Mouse (Mus musculus): ENCODE data around the gene Brd3os.
A peak's percentile ranks its signal among the peaks of the same experiment; 100 is the strongest.

Gene Brd3os

GRCm38 (mm10) chr2:27421293-27422068 is 20.6 kb upstream of the Brd3os start:
- peak; percentile 71 for DNase-seq

GRCm38 (mm10) chr2:27423596-27423995 is 18.5 kb upstream of the Brd3os start:
- no peak for DNase-seq

GRCm38 (mm10) chr2:27425161-27425611 is 16.9 kb upstream of the Brd3os start:
- no peak for DNase-seq

GRCm38 (mm10) chr2:27425751-27426405 is 16.2 kb upstream of the Brd3os start:
- DNase-seq, result no peak

GRCm38 (mm10) chr2:27426406-27426854 is 15.7 kb upstream of the Brd3os start:
- no peak for DNase-seq

- peak; percentile 48 for DNase-seq
Observed at GRCm38 (mm10) chr2:27426855-27427457, 15.2 kb upstream of the Brd3os start, which contains the start of gene Vav2. Gene Vav2 (minus strand): TSS chr2:27427033.

- peak; percentile 84 for DNase-seq
Observed at GRCm38 (mm10) chr2:27428071-27428470, 14.1 kb upstream of the Brd3os start.

- no peak for DNase-seq
Observed at GRCm38 (mm10) chr2:27430621-27431020, 11.5 kb upstream of the Brd3os start.

GRCm38 (mm10) chr2:27432599-27432998 is 9.5 kb upstream of the Brd3os start:
- no peak for DNase-seq

GRCm38 (mm10) chr2:27437876-27438275 is 4.2 kb upstream of the Brd3os start:
- no peak for DNase-seq

- no peak for DNase-seq
Observed at GRCm38 (mm10) chr2:27438281-27438680, 3.8 kb upstream of the Brd3os start.

- peak; percentile 41 for DNase-seq
Observed at GRCm38 (mm10) chr2:27442708-27443449, 755 bp downstream of the Brd3os start.

GRCm38 (mm10) chr2:27443450-27443708 is 1.3 kb downstream of the Brd3os start:
- no peak for DNase-seq

- no peak for DNase-seq
Observed at GRCm38 (mm10) chr2:27445910-27446309, 3.8 kb downstream of the Brd3os start.

- no peak for DNase-seq
Observed at GRCm38 (mm10) chr2:27446812-27447211, 4.7 kb downstream of the Brd3os start.

GRCm38 (mm10) chr2:27447782-27448181 is 5.7 kb downstream of the Brd3os start:
- DNase-seq, result no peak

GRCm38 (mm10) chr2:27450226-27450625 is 8.1 kb downstream of the Brd3os start:
- no peak for DNase-seq

GRCm38 (mm10) chr2:27459735-27460134 is 17.6 kb downstream of the Brd3os start:
- DNase-seq, result no peak

- no peak for DNase-seq
Observed at GRCm38 (mm10) chr2:27460163-27460562, 18.0 kb downstream of the Brd3os start.

GRCm38 (mm10) chr2:27460651-27461050 is 18.5 kb downstream of the Brd3os start:
- no peak for DNase-seq

GRCm38 (mm10) chr2:27461881-27462660 is 19.9 kb downstream of the Brd3os start:
- no peak for DNase-seq

GRCm38 (mm10) chr2:27462901-27463300 is 20.8 kb downstream of the Brd3os start:
- no peak for DNase-seq

Measured in cerebellum, adult 9-10 months (tissue).